Mouse (Mus musculus): Measurements from ENCODE around the gene Slamf1.

Gene Slamf1

GRCm38 (mm10) chr1:171766898-171767297 lies at the start of gene Slamf1:
Gene Slamf1 (plus strand): TSS chr1:171767127.
- no peak for DNase-seq (ENCODE audit: low read depth, low spot score)

GRCm38 (mm10) chr1:171731195-171731594 lies 35.7 kb upstream of the Slamf1 start:
- DNase-seq (ENCODE audit: low read depth, low spot score) = no peak

GRCm38 (mm10) chr1:171734898-171735297 lies 32.0 kb upstream of the Slamf1 start:
- DNase-seq (ENCODE audit: low read depth, low spot score) = no peak

GRCm38 (mm10) chr1:171748127-171748969 lies 18.6 kb upstream of the Slamf1 start:
- no peak for DNase-seq (ENCODE audit: low read depth, low spot score)

- DNase-seq (ENCODE audit: low read depth, low spot score) = no peak
Measured at GRCm38 (mm10) chr1:171761853-171762448, 5.0 kb upstream of the Slamf1 start.

- DNase-seq (ENCODE audit: low read depth, low spot score) = no peak
Measured at GRCm38 (mm10) chr1:171770996-171771395, 4.1 kb downstream of the Slamf1 start.

- DNase-seq (ENCODE audit: low read depth, low spot score) = no peak
Measured at GRCm38 (mm10) chr1:171772121-171772735, 5.3 kb downstream of the Slamf1 start.

- DNase-seq (ENCODE audit: low read depth, low spot score) = no peak
Measured at GRCm38 (mm10) chr1:171773232-171773989, 6.5 kb downstream of the Slamf1 start.

GRCm38 (mm10) chr1:171774266-171774665 lies 7.3 kb downstream of the Slamf1 start:
- no peak for DNase-seq (ENCODE audit: low read depth, low spot score)

- no peak for DNase-seq (ENCODE audit: low read depth, low spot score)
Measured at GRCm38 (mm10) chr1:171774678-171775077, 7.8 kb downstream of the Slamf1 start.

- DNase-seq (ENCODE audit: low read depth, low spot score) = no peak
Measured at GRCm38 (mm10) chr1:171775781-171776180, 8.9 kb downstream of the Slamf1 start.

- DNase-seq (ENCODE audit: low read depth, low spot score) = no peak
Measured at GRCm38 (mm10) chr1:171777026-171777425, 10.1 kb downstream of the Slamf1 start.

GRCm38 (mm10) chr1:171782287-171782915 lies 15.5 kb downstream of the Slamf1 start:
- no peak for DNase-seq (ENCODE audit: low read depth, low spot score)

- no peak for DNase-seq (ENCODE audit: low read depth, low spot score)
Measured at GRCm38 (mm10) chr1:171785871-171786270, 18.9 kb downstream of the Slamf1 start.

GRCm38 (mm10) chr1:171787281-171788015 lies 20.5 kb downstream of the Slamf1 start:
- no peak for DNase-seq (ENCODE audit: low read depth, low spot score)

- no peak for DNase-seq (ENCODE audit: low read depth, low spot score)
Measured at GRCm38 (mm10) chr1:171788461-171789283, 21.7 kb downstream of the Slamf1 start.

- DNase-seq (ENCODE audit: low read depth, low spot score) = no peak
Measured at GRCm38 (mm10) chr1:171789407-171789806, 22.5 kb downstream of the Slamf1 start.

- no peak for DNase-seq (ENCODE audit: low read depth, low spot score)
Measured at GRCm38 (mm10) chr1:171791491-171791890, 24.6 kb downstream of the Slamf1 start.

GRCm38 (mm10) chr1:171796185-171796584 lies 29.3 kb downstream of the Slamf1 start:
- DNase-seq (ENCODE audit: low read depth, low spot score) = no peak

GRCm38 (mm10) chr1:171797840-171798239 lies 30.9 kb downstream of the Slamf1 start:
- DNase-seq (ENCODE audit: low read depth, low spot score) = no peak

All from WW6 (cell line).